Mouse (Mus musculus) left cerebral cortex, postnatal 25 days (tissue): ENCODE data around the gene Ncapd2. TPM values are rescaled to one million over a fixed set of nuclear protein-coding genes. Genes with fewer than 3 reads are reported as not detected.

Experiments
- DNase-seq, 2 experiments: peaks; one replicate each; pipeline ENCODE4 v3.0.0; 2022; ENCODE audit warnings: low spot score in 2 of 2, mixed read lengths in 1 of 2
- intact Hi-C: fragments of 180-260 bp; cut with DNase I; formaldehyde crosslinking; loops from one replicate; pipeline ENCODE4 v1.15.1; 2025
- microRNA-seq, 2 experiments: library from miRNA; unstranded; fragments of <30 nt; microRNA quantifications; one replicate each; pipeline ENCODE4 v1.2.0; 2022
- total RNA-seq, 2 experiments: library from RNA; stranded (reverse); gene quantifications; 2 replicates each; pipeline ENCODE4 v1.2.3; 2021

Ncapd2 gene
- total RNA-seq, 2 experiments from 2014 or later = 18.9 to 25.6 TPM

- intact Hi-C loops = loop anchor here (2.0 kb wide), 1 partner anchor 17 kb away; no protein-coding TSS in a partner anchor
- DNase-seq = no peak
Measured at GRCm38 (mm10) chr6:125129710-125130402, 61.6 kb downstream of the Ncapd2 start.

GRCm38 (mm10) chr6:125128724-125129123, 62.8 kb downstream of the Ncapd2 start:
- no peak for DNase-seq
- intact Hi-C loops = loop anchor here (2.0 kb wide), 1 partner anchor 16 kb away; no protein-coding TSS in a partner anchor

GRCm38 (mm10) chr6:125119387-125119786, 72.1 kb downstream of the Ncapd2 start:
- no peak for DNase-seq
- intact Hi-C loops = no loop called here

Small RNAs within 50 kb of the gene (microRNA-seq; reads per million reads assigned to microRNA genes)
- gene Mir3098 (0.25 to 1.3 reads per million in 2 experiments), gene Mir8113 (0 reads per million in 2 experiments)

Other genes starting within 250 kb of the Ncapd2 start
- 100 to 1,000 TPM; 149 to 163 TPM for gene Cops7a, start 226.2 kb downstream of the Ncapd2 start, total RNA-seq
- 100 to 1,000 TPM; 169 to 181 TPM for gene Pianp, start 195.0 kb downstream of the Ncapd2 start, total RNA-seq
- 10 to 100 TPM; 38.4 to 44.1 TPM for gene Zfp384, start 182.6 kb downstream of the Ncapd2 start, total RNA-seq
- gene Ing4, start 151.9 kb downstream of the Ncapd2 start, total RNA-seq = 10 to 100 TPM; 54.0 to 62.1 TPM
- 10 to 100 TPM in 1 of 2 experiments, 1 to 10 TPM in 1; 8.4 to 12.3 TPM for gene Acrbp, start 142.0 kb downstream of the Ncapd2 start, total RNA-seq
- under 1 TPM; 0.60 to 0.96 TPM for gene Lpar5, start 123.8 kb downstream of the Ncapd2 start, total RNA-seq
- gene Chd4, start 95.7 kb downstream of the Ncapd2 start, total RNA-seq = 100 to 1,000 TPM; 154 to 161 TPM
- gene Nop2, start 59.8 kb downstream of the Ncapd2 start, total RNA-seq = 10 to 100 TPM; 27.1 to 28.0 TPM
- gene Iffo1, start 46.5 kb downstream of the Ncapd2 start, total RNA-seq = 10 to 100 TPM; 52.7 to 63.0 TPM
- gene Gapdh, start 25.2 kb downstream of the Ncapd2 start, total RNA-seq = 1,000 to 10,000 TPM; 2,469 to 2,584 TPM
- gene Mrpl51, start 100 bp upstream of the Ncapd2 start, total RNA-seq = 10 to 100 TPM; 70.4 to 73.6 TPM
- 10 to 100 TPM; 87.8 to 97.9 TPM for gene Vamp1, start 23.9 kb upstream of the Ncapd2 start, total RNA-seq
- gene Tapbpl, start 40.2 kb upstream of the Ncapd2 start, total RNA-seq = 1 to 10 TPM; 3.5 to 4.0 TPM
- gene Cd27, start 45.3 kb upstream of the Ncapd2 start, total RNA-seq = not detected
- not detected for gene Tuba3a, start 94.3 kb upstream of the Ncapd2 start, total RNA-seq
- gene Ltbr, start 122.2 kb upstream of the Ncapd2 start, total RNA-seq = 1 to 10 TPM; 8.1 to 9.9 TPM
- gene Scnn1a, start 129.0 kb upstream of the Ncapd2 start, total RNA-seq = 1 to 10 TPM; 2.4 to 2.6 TPM
- 10 to 100 TPM; 11.5 to 12.7 TPM for gene Tnfrsf1a, start 157.7 kb upstream of the Ncapd2 start, total RNA-seq
- gene Plekhg6, start 189.1 kb upstream of the Ncapd2 start, total RNA-seq = under 1 TPM; 0.25 to 0.39 TPM